Mouse (Mus musculus) left cerebral cortex, postnatal 25 days (tissue): ENCODE data around the gene Fxn. TPM values are rescaled to one million over a fixed set of nuclear protein-coding genes. Genes with fewer than 3 reads are reported as not detected.
"Not testable (repeated sequence)": the region's sequence is repeated elsewhere in the genome, so short reads cannot be mapped to it uniquely, and the experiment has no call there.

Source experiments
- DNase-seq, 2 experiments: peaks; one replicate each; pipeline ENCODE4 v3.0.0; 2022; ENCODE audit warnings: low spot score in 2 of 2, mixed read lengths in 1 of 2
- intact Hi-C: fragments of 180-260 bp; cut with DNase I; formaldehyde crosslinking; loops from one replicate; pipeline ENCODE4 v1.15.1; 2025
- total RNA-seq, 2 experiments: library from RNA; stranded (reverse); gene quantifications; 2 replicates each; pipeline ENCODE4 v1.2.3; 2021

The Fxn gene
- total RNA-seq, 2 experiments from 2014 or later, result 6.9 to 7.4 TPM

DNA sequence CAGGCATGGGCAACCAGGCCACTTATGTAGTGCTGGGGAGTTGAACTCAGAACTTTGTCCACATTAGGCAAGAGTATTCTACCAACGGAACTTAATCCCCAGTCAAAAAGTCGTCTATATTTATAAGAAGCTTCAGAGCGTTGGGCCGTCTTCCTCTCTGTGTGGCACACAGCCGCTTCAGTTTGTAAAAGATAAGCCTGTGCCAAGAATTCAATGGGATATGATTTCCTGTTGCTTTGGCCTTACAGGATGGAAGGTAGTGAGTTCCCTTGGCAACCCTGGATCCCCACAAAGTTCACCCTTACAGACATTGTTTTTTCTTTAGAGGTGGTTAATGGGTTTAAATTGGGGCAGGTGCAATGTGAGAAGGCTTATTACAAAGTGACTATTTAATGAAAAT, 22.0 kb downstream of the Fxn start:
- intact Hi-C loops, result loop anchor here (5.0 kb wide), 1 partner anchor 66 kb away; no protein-coding TSS in a partner anchor

DNA sequence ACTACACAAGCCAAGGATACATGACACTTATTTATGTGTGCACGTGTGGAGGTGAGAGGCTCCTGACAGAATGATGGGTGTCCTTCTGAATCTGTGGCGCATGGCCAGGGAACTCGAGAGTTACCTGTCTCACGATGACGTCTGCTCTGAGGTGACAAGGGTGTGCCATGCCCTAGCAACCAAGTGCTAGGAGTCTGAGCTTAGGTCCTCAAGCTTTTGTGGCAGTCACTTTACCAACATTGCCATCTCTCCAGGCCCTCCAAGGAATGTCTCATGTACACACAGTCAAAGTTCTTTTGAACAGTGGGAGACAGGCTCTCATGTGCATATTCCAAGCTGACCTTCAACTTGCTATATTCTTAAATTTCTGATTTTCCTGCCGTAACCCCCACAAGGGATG, 22.4 kb downstream of the Fxn start:
- no peak for DNase-seq
- intact Hi-C loops, result loop anchor here (5.0 kb wide), 1 partner anchor 66 kb away; no protein-coding TSS in a partner anchor

More for the DNA sequence above, 22.0 kb downstream of the Fxn start:
- no peak for DNase-seq

DNA sequence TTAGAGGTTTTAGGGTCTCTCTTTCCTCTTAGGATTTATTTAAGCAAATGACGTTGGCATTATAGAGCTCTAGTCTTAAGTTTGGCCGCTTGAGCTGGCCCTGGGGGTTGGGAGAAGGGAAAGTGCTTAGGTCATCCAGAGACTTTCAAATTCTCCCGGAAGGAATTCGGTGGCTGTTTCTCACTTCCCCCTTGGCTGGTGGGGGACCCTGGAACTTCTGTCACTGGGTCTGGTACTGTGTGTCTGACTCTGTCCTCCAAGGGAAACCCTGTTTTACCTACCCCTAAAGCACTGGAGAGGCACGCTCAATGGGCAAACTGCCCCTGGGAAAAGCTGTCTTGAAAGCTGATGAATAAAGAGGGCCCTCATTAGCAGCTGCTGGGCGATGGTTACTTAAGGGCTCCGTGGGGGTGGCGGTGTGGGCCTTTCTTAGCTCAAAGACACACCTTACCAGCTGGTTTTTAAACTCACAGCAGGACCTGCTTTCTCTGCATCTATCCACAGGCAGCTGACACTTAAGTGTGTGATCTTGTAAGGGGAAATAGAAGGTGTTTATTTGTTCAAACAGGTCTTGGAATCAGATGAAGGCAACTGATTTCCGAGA, 26.6 kb downstream of the Fxn start:
- intact Hi-C loops, result no loop called here

DNA sequence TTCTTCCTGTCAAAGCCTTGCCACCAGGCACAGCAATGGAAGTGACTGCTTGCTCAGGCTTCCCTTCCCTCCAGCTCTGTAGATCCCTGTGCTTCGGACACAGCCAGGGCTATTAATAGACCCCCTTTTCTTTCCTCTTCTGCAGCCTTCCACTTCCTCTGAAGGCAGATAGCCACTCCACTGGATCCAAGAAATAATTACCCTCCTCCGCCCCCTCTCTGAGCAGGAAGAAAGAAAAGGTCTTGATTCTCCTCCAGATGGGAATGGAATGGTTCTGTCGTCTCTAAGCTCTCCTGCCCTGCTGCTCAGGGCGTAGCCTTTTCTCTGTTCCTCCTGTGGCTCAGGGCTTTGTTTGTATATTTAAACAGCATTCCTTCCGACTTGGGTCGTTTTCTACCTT, 28.5 kb downstream of the Fxn start:
- DNase-seq, result no peak
- intact Hi-C loops, result no loop called here

More for the DNA sequence above, 26.6 kb downstream of the Fxn start:
- DNase-seq, result peak in 1 of 2 experiments; percentile 8

DNA sequence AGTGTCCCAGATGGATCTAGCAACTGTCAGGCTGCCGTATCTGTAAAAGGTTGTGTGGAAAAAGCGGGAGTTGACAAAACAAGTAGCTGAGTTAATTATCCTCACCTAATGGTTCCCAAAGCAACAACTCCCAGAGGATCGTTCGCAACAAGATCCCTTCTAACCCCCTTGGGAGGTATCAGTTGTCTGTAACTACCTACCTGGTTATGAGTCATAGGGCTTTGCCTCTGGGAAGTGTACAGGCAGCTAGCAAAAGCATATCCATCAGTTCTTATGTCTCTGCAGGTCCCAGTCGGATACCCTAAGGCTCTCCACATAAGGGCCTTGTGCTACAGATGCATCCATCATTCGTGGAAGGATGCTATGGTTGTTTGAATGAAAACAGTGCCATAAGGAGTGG, 37.1 kb downstream of the Fxn start:
- no peak for DNase-seq
- intact Hi-C loops, result no loop called here

DNA sequence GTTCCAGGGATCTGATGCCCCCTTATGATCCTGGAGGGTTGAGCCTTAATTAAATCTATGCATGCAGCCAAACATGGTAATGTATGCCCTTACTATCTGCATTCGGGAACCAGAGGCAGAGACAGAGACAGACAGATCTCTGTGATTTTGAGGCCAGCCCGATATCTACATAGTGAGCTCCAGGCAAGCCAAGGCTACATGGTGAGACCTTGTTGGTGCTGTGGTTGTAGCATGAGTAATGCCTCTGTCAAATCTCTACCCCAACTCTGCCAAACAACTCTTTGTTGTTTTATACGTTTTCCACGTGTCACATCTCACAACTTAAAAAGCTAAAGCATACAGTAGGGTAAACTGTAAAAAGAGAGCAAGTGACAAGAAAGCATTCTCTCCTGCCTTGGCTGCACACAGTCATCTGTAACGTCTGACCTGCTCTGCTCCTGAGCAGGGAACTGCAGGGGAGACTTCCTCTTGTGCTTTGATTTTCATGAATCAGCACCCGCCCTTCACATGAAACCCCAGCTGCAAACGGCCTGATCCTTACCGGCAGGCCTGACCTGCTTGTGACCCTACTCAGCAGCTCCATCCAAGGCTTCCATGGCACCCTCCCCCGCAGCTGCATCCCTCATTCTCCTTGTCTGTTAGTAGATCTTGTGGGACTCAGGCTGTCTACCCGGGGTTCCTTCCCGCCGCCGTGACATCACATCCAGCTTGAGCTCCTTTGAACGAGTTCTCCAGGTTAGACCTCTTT, 38.4 kb downstream of the Fxn start:
- no peak for DNase-seq
- intact Hi-C loops, result no loop called here

DNA sequence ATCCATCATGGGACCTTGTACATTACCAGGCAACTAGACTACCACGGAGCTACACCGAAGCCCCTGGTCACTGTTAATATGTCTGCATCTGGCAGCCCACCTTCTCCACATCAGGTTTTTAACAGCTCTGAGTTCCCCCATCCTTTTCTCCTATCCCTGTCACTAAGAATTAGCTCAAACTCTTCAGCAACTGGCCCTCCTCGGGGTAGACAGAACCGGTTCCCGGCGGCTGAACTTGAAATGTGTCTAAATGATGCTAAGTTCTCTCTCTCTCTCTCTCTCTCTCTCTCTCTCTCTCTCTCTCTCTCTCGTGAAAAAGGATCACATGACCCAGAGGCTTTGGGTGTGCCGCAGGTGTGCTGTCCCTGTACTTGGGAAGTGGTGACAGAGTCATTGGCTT, 39.1 kb downstream of the Fxn start:
- no peak for DNase-seq
- intact Hi-C loops, result no loop called here

DNA sequence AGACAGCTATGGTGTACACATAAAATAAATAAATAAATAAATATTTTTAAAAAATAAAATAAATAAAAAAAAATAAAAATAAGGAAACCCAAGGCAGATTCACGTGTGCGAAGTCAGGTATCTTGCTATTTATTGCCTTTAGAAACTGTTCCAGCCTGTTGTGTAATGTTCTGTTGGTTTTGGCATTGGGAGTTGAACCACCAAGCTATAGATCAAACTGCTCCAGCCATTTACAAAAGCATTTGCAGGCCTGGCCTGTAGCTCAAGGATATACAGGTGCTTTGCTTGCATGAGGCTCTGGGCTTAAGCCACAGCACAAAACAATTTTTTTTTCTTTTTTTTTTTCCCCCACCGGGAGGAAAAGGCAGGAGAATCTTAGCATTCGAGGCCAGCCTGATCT, 42.4 kb downstream of the Fxn start:
- intact Hi-C loops, result no loop called here
- no peak for DNase-seq

DNA sequence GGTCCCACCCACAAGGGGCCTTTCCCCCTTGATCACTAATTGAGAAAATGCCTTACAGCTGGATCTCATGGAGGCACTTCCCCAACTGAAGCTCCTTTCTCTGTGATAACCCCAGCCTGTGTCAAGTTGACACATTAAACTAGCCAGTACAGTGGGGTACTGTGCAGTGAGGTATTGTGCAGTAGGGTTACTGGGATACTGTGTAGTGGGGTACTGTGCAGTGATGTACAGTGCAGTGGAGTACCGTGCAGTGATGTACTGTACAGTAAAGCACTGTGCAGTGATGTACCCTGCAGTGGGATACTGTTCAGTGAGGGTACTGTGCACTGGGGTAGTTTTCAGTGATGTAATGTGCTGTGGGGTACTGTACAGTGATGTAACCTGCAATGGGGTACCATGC, 48.0 kb downstream of the Fxn start:
- intact Hi-C loops, result not testable (repeated sequence)

DNA sequence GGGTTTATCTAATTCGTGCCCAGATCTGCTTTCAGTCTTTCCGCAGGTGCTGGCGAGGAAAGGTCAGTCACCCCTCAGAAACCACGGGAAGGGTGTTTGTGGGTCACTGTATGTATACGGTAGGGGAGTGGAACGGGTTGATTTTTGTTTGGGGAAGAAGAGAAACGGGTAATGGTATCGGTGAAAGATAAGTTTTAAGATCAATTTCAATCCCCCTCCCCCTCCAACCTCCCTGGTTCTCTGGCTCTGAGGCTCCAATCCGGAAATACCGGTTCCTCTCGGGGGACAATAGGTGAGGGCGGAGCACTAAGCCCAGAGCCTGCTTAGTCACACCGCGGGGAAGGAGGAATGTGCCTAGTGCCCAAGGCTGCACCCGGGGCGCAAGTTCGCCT, 55.1 kb downstream of the Fxn start:
- no peak for DNase-seq
- intact Hi-C loops, result loop anchor here (2.0 kb wide), 2 partner anchors 40 to 50 kb away; no protein-coding TSS in a partner anchor

More for the DNA sequence above, 48.0 kb downstream of the Fxn start:
- not testable (repeated sequence) for DNase-seq

DNA sequence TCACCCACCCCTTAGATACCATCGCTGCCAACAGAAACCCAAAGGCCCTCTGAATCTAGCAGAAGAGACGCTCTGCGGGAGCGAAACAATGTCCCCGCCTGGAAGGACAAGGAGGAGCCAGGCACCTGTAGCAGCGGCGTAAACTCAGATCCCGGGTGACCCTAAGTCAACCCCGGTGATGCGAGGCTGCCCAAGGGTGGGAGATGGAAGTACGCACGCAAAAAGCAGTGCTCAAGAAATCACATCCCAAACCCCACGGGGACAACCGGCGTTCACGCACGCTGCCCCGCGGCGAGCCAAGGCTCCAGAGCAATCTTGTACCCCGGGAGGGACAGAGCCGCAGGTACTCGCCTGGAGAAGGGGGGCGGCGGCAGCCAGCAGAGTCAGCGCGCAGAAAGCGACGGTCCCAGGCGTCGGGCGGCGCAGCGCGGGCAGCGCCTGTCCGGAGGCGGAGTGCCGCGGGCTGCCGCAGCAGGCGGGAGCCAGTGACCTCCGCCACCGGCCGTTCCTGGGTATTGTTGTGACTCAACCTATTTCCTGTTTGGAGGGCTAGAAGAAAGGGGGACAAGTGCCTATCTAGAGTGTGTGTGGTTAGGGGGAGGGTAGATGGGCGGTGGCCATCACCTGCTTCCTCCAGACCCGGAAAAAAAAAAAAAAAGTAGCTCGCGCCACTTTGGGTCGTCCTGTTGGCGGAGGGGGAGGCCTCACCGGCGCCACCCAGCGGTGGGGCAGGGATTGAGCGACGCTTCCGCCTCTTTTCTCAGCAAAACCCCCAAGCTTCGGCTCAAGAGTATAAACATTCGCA, 55.7 kb downstream of the Fxn start, which contains the start of gene Tjp2:
Gene Tjp2, minus strand, starts transcription at position 531 of the 805 bp plus-strand sequence.
- intact Hi-C loops, result loop anchor here (2.0 to 5.0 kb wide), 3 partner anchors 40 to 72 kb away; no protein-coding TSS in a partner anchor
- DNase-seq, result peak; percentile 30

DNA sequence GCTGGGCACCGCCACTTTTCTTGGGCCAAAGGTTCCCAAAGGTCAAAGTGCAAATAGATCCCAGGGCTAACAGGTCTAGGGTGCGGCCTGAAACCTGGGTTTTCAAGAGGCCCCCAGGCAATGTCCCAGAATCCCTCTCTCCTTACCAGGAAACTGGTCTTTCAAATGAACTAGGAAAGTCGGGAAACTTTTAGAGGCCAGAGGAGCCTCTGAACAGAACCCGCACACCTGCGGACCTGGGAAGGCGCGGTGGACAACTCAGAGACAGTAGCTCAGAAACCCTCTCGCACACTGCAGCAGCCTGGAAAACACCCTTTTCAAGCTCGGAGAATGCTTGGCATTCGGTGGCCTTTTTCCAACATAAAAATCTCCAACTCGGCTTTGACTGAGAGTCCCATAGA, 56.6 kb downstream of the Fxn start:
- DNase-seq, result peak; percentile 12 to 30
- intact Hi-C loops, result loop anchor here (2.0 to 5.0 kb wide), 3 partner anchors 41 to 72 kb away; no protein-coding TSS in a partner anchor

DNA sequence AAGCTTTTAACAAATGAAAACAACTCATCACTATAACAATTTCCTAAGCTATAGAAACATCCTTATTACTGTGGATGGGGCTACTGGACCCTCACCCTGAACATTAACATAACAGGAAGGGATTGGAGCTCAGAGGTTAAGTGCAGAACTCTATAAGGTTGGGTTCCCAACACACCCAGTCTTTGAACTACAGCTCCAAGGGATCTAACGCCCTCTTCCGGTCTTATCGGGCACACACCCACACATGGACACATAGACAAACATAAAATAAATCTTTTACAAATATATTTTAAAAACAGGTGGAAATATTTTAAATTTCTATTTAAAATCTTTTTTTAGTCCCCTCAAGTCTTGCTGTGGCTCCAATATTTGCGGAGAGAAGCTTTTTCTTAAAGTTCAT, 59.0 kb downstream of the Fxn start:
- no peak for DNase-seq
- intact Hi-C loops, result loop anchor here (5.0 kb wide), 1 partner anchor 69 kb away; no protein-coding TSS in a partner anchor

DNA sequence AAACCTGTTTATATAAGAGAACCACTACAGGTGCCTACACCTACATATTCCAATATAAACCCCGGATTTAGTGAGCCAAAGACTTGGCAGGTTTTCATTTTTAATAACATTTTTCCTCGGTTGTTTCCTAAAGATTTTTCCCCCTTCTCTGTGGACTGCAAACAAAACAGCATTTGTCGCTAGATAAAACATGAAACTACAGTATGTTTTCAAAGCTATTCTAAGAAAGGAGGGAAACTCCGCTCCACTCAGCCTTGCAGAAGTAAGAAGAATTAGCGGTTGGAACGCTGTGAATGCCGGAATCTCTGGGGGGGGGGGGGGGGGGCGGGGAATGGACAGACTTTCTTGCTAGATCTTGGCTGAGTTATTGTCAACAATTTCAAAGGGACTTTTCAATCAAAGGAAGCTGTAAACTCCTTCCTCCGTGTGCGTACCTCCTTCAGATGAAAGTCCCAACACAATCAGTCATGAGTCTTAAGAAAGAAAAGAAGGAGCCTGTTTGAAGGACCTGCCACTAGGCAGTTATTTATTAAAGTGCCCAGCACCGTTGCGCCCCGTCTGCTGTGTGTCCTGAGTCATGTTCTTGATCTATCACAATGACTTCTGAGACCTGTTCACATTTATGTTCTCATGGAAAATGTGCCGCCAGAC, 59.5 kb downstream of the Fxn start:
- no peak for DNase-seq
- intact Hi-C loops, result loop anchor here (5.0 kb wide), 1 partner anchor 69 kb away; no protein-coding TSS in a partner anchor

DNA sequence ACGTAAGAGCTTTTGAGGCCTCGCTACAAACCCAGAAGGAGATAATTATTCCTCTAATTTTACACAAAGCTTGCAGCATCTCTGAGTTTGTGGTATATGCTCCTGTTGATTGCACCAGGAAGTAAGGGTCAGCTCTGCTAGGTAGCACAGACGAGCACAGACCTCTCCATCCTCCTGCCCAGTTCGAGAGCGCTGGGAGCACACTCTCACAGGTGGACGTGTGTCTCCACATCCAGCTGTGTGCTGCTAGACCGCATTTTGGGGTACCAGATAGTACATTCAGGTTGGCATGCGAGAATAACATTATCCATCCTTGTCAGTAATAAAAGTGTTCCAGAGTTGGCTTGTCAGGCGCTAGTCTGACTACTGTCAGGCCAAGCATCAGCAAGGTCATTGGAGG, 61.4 kb downstream of the Fxn start:
- DNase-seq, result no peak
- intact Hi-C loops, result no loop called here

DNA sequence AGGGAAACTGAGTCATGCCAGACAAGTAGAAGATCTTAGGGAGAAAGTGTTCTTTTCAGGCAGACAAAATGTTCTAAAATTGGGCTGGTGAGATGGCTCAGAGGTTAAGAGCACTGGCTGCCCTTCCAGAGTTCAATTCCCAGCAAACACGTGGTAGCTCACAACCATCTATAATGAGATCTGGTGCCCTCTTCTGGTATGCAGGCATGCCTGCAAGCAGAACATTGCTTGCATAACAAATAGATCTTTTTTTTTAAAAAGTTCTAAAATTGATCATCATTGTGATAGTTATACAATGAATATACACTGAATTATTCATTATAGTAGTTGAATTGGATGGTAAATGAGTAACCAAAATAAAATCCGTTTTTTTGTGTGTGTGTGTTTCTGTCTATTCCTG, 62.1 kb downstream of the Fxn start:
- intact Hi-C loops, result no loop called here
- no peak for DNase-seq

DNA sequence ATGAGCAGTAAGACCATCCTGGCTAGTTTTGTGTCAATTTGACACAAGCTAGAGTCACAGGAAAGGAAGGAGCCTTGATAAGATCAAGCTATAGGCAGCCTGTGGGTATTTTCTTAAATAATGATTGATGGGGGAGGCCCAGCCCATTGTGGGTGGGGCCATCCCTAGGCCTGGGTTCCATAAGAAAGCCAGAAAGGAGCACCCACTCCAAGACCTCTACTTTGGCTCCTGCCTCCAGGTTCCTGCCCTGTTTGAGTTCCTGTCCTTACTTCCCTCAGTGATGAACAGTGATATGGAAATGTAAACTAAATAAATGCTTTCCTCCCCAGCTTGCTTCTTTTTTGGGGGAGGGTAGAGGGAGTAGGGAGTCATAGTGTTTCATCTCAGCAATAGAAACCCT, 62.6 kb downstream of the Fxn start:
- no peak for DNase-seq
- intact Hi-C loops, result no loop called here

DNA sequence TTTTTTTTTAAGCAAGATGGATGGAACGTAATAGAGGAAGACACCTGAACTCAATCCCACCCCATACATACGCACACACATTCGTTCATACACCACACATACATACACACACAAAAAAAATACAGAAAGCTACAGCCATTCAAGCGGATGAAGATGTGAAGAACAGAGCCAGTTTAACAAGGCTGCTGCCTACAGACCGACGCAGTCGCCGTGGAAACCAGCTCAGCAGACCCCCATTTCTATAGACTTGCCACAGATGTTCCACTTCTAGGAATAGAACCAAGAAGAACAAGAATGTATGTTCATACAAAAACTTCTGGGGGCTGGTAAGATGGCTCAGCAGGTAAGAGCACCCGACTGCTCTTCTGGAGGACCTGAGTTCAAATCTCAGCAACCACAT, 63.6 kb downstream of the Fxn start:
- intact Hi-C loops, result no loop called here
- DNase-seq, result peak in 1 of 2 experiments; percentile 38

DNA sequence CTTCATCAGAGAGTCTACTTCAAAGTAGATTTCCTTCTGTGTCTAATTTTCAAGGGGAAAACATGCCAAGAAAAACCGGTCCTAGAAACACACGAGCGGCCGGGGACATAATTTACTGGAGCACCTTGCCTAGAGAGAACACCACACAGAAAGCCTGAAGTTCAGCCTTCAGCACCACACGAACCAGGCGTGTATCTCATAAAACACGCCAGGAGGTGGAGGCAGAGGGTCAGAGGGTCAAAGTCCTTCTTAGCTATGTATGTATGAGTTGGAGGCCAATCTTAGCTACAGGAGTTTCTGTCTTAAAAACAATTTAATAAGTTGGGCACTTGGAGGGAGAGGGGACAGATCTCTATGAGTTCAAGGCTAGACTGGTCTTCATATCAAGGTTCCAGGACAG, 65.5 kb downstream of the Fxn start:
- no peak for DNase-seq
- intact Hi-C loops, result no loop called here

DNA sequence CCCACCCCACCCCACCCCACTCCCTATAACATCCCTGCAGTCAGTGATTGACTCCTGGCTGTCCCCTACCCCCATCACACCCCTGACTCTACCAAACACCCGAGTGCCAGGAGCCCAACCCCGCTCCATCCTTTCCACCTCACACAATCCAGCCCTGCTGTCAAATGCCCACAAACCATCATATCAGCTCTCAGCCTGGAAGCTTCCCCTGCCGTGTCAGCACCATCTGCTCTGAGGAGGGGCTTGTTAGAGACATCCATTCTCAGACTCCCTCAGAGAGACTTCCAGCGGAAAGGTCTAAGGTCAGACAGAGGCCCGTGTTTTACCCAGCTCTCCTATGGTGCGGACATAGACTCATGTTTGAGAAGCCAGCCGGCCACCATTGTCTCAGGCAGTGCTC, 67.1 kb downstream of the Fxn start:
- no peak for DNase-seq
- intact Hi-C loops, result no loop called here
